Mouse (Mus musculus): Measurements from ENCODE around the gene Cpeb2.

GRCm38 (mm10) chr5:43293136-43293535, 60.2 kb downstream of the Cpeb2 start:
- TF ChIP-seq CTCF (IDR thresholded peaks at IDR 0.05; ENCODE audit: low read depth) = no peak
- no peak for TF ChIP-seq EP300 (IDR thresholded peaks at IDR 0.05; ENCODE audit: low read depth)

All from heart, postnatal 0 days (tissue).